ENCODE assay signal across 15 mouse cellular contexts in genomic region chr9:75234271-75234741, GRCm38 (mm10). TPM values are rescaled to one million over a fixed set of nuclear protein-coding genes. Genes with fewer than 3 reads are reported as not detected.
A peak's percentile ranks its signal among the peaks of the same experiment; 100 is the strongest.
DNase-seq lines count a peak whose midpoint lies in the region; ATAC-seq and TF ChIP-seq lines count a peak whose summit lies in the region.
"Had no signal": no experiment of that assay in that cellular context is flagged by ENCODE, and none has a peak within 500 bp of the region (broad histone marks: within the 10 kb centered on the region; RNA-seq: fewer than 3 reads in every experiment).

No protein-coding gene starts in this region.

- ATAC-seq in kidney, embryonic 16.5 days (ENCODE audit: low FRiP score, low TSS enrichment) = peak; percentile 52
- peak; percentile 82 for ATAC-seq in stomach, embryonic 15.5 days (ENCODE audit: insufficient read depth, low FRiP score, low read depth)

- 26% methylated on average over 7 of the region's 7 CpGs for WGBS in kidney, embryonic 16.5 days
- 54% methylated on average over 7 of the region's 7 CpGs for WGBS in kidney, adult 2 months
- WGBS in lung, adult 2 months = 36% methylated on average over 7 of the region's 7 CpGs
- 28% methylated on average over 7 of the region's 7 CpGs for WGBS in stomach, embryonic 15.5 days

- no peak overlapping the region for H3K9ac ChIP-seq in kidney, embryonic 16.5 days (replicated peaks; ENCODE audit: low read length)
- H3K9ac ChIP-seq in stomach, embryonic 15.5 days = no peak overlapping the region
- H3K9ac ChIP-seq: liver, embryonic 13.5 days; midbrain, embryonic 12.5 days; neural tube, embryonic 12.5 days had no signal

- H3K9me3 ChIP-seq in kidney, embryonic 16.5 days (ENCODE audit: low read length) = no peaks in the 10 kb centered on the region
- H3K9me3 ChIP-seq in stomach, embryonic 15.5 days = no peaks in the 10 kb centered on the region
- H3K9me3 ChIP-seq: heart, embryonic 10.5 days; hindbrain, embryonic 10.5 days; liver, embryonic 13.5 days; midbrain, embryonic 12.5 days; neural tube, embryonic 12.5 days had no signal

- no peak for TF ChIP-seq CTCF in kidney, adult 2 months (conservative IDR thresholded peaks at IDR 0.05; ENCODE audit: insufficient read depth, insufficient read length, low read depth, low read length)
- TF ChIP-seq CTCF in lung, adult 2 months (IDR thresholded peaks at IDR 0.05; ENCODE audit: insufficient read depth, low read length) = no peak

- H3K27me3 ChIP-seq in kidney, embryonic 16.5 days (ENCODE audit: insufficient read depth, low read length) = peaks cover 10% of the 10 kb centered on the region; the same call in 1 of the 2 replicates
- H3K27me3 ChIP-seq in kidney, adult 2 months (replicated peaks; ENCODE audit: control insufficient read depth, insufficient read depth, low read length) = no peaks in the 10 kb centered on the region
- peaks cover 6% of the 10 kb centered on the region; the same call in 1 of the 2 replicates for H3K27me3 ChIP-seq in stomach, embryonic 15.5 days (replicated peaks)

- TF ChIP-seq POLR2A in kidney, adult 2 months (IDR thresholded peaks at IDR 0.05; ENCODE audit: low read depth, low read length) = no peak
- peak; percentile 51; the same call in 1 of the 2 replicates for TF ChIP-seq POLR2A in lung, adult 2 months (IDR thresholded peaks at IDR 0.05; ENCODE audit: borderline replicate concordance, extremely low read depth, low read depth, low read length)

- no peaks in the 10 kb centered on the region for H3K36me3 ChIP-seq in kidney, embryonic 16.5 days (ENCODE audit: insufficient read depth, low read length)
- H3K36me3 ChIP-seq in kidney, adult 2 months (ENCODE audit: control insufficient read depth, insufficient read depth, low read length) = no peaks in the 10 kb centered on the region
- H3K36me3 ChIP-seq in stomach, embryonic 15.5 days = no peaks in the 10 kb centered on the region
- H3K36me3 ChIP-seq: heart, embryonic 10.5 days; hindbrain, embryonic 10.5 days; liver, embryonic 13.5 days; midbrain, embryonic 12.5 days; neural tube, embryonic 12.5 days had no signal

- no peak overlapping the region for H3K4me2 ChIP-seq in kidney, embryonic 16.5 days (replicated peaks; ENCODE audit: low read depth, low read length)
- H3K4me2 ChIP-seq in stomach, embryonic 15.5 days = peak overlapping the region; percentile 36
- H3K4me2 ChIP-seq: liver, embryonic 13.5 days; midbrain, embryonic 12.5 days; neural tube, embryonic 12.5 days had no signal

- 0 out of 2 replicates have a peak, but pooled peaks cover 3% of the 10 kb centered on the region for H3K4me1 ChIP-seq in kidney, embryonic 16.5 days (ENCODE audit: insufficient read depth, low read length)
- no peaks in the 10 kb centered on the region for H3K4me1 ChIP-seq in kidney, adult 2 months (ENCODE audit: control insufficient read depth, insufficient read depth, low read length)
- H3K4me1 ChIP-seq in lung, adult 2 months (ENCODE audit: control insufficient read depth, insufficient read depth, low read length) = no peaks in the 10 kb centered on the region
- no peaks in the 10 kb centered on the region for H3K4me1 ChIP-seq in stomach, embryonic 15.5 days

- no peak overlapping the region for H3K4me3 ChIP-seq in kidney, embryonic 16.5 days (ENCODE audit: low read length)
- no peak overlapping the region for H3K4me3 ChIP-seq in kidney, adult 2 months (ENCODE audit: insufficient read depth, low read depth, low read length)
- H3K4me3 ChIP-seq in lung, adult 2 months (replicated peaks; ENCODE audit: extremely low read depth, low read depth, low read length) = peak overlapping the region; percentile 19
- H3K4me3 ChIP-seq in stomach, embryonic 15.5 days (replicated peaks) = no peak overlapping the region
- H3K4me3 ChIP-seq: heart, embryonic 10.5 days; hindbrain, embryonic 10.5 days; liver, embryonic 13.5 days; midbrain, embryonic 12.5 days; neural tube, embryonic 12.5 days had no signal

- H3K27ac ChIP-seq in kidney, embryonic 16.5 days (ENCODE audit: low read length) = no peak overlapping the region
- H3K27ac ChIP-seq in kidney, adult 2 months (ENCODE audit: insufficient read depth, low read depth, low read length) = no peak overlapping the region
- peak overlapping the region; percentile 87 for H3K27ac ChIP-seq in stomach, embryonic 15.5 days
- H3K27ac ChIP-seq: heart, embryonic 10.5 days; hindbrain, embryonic 10.5 days; liver, embryonic 13.5 days; midbrain, embryonic 12.5 days; neural tube, embryonic 12.5 days had no signal

- DNase-seq in adrenal gland, adult (ENCODE audit: inconsistent age in 2 of 2, low spot score in 1 of 2) = peak; percentile 27 to 62
- DNase-seq in adrenal gland, postnatal 25 days = no peak
- DNase-seq in kidney, adult 2 months = no peak
- peak; percentile 68 for DNase-seq in lung, adult 2 months
- DNase-seq in thymus, adult 18-20 months = no peak
- DNase-seq in right cerebral cortex, postnatal 25 days = no peak
- DNase-seq: kidney, postnatal 14 days; liver, embryonic 13.5 days; retina, postnatal 1 day had no signal

RNA-seq across cellular contexts. Expression of gene Myo5c, which starts 2.5 kb away (rescaled TPM):
- total RNA-seq in adrenal gland, postnatal 25 days (2021) = 3.8 and 4.8 TPM in 2 replicates
- polyA plus RNA-seq in kidney, embryonic 16.5 days (2015; fragmentation: Nextera tagmentation; extraction: Ambion mirVana) = 4.0 and 5.0 TPM in 2 replicates
- polyA plus RNA-seq in kidney, adult 2 months (2012; rRNA removed) = 7.1 and 7.5 TPM in 2 replicates
- polyA plus RNA-seq in lung, adult 2 months (2012; rRNA removed) = 44.8 and 53.2 TPM in 2 replicates
- 11.3 and 12.4 TPM in 2 replicates for polyA plus RNA-seq in stomach, embryonic 15.5 days (2015; fragmentation: Nextera tagmentation; extraction: Ambion mirVana)

Comparison
In these comparisons a context has a peak if more than half of its experiments do, and no peak if none do; other contexts are left out.
1. DNase-seq: peak in adrenal gland, adult (2 of 2) and lung, adult 2 months (single experiment); none in adrenal gland, postnatal 25 days (single experiment), kidney, adult 2 months (single experiment), thymus, adult 18-20 months (0 of 2) and right cerebral cortex, postnatal 25 days (single experiment).